Mouse (Mus musculus): ENCODE measurements around the gene Tgif2.

DNA sequence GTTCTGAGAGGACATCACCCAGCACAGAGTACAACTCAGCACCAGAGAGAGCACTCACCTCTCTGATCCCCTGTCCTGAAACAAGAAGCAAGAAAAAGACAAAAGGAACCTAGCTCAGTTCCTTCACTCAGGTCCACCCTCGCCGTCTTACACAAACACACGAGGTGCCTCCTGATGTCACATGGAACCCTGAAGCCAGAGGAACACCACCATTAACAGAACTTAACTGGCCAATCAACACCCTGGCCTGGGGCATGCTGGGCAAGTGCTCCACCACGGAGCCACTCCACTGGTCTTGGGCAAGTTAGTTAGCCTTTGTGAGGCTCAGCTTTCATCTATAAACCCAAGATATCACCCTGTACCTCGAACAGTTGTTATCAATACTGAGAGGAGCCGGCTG is 32.9 kb upstream of the Tgif2 start:
- TF ChIP-seq CTCF (IDR thresholded peaks at IDR 0.05; ENCODE audit: control insufficient read depth, insufficient read depth, insufficient read length) (no peak), CEBPB (IDR thresholded peaks at IDR 0.05; ENCODE audit: low read depth) (no peak), USF1 (IDR thresholded peaks at IDR 0.05; ENCODE audit: low read depth) (no peak), MYOD1 (IDR thresholded peaks at IDR 0.05; ENCODE audit: control insufficient read depth, insufficient read length, low read depth) (no peak)
